Mouse (Mus musculus) heart, embryonic 16.5 days (tissue): ENCODE measurements around the gene Dnal4. TPM values are rescaled to one million over a fixed set of nuclear protein-coding genes. Genes with fewer than 3 reads are reported as not detected.

Experiments used
- ATAC-seq: fragments of 200-750 bp; cut with Nextera tagmentation; replicated peaks from 2 replicates; pipeline ENCODE4 v1.8.0; 2017; ENCODE audit warnings: moderate number of reproducible peaks; ENCODE audit not compliant: insufficient read depth, low FRiP score; ENCODE audit errors: extremely low read depth
- H3K27ac ChIP-seq: fragments of 300-500 bp; sonication (generic); 2 replicates; pipeline ENCODE4 v1.5.1; 2014; ENCODE audit warnings: mild to moderate bottlenecking, low read length, control low read depth, moderate library complexity
- H3K27me3 ChIP-seq: fragments of 300-500 bp; sonication (generic); 2 replicates; pipeline ENCODE4 v1.6.1; 2014; ENCODE audit warnings: low read length, mixed read lengths; ENCODE audit not compliant: control insufficient read depth, insufficient read depth
- H3K36me3 ChIP-seq: fragments of 300-500 bp; sonication (generic); 2 replicates; pipeline ENCODE4 v1.6.1; 2014; ENCODE audit not compliant: control insufficient read depth, insufficient read depth
- H3K4me1 ChIP-seq: fragments of 300-500 bp; sonication (generic); 2 replicates; pipeline ENCODE4 v1.6.1; 2014; ENCODE audit warnings: low read length, mixed read lengths; ENCODE audit not compliant: control insufficient read depth, insufficient read depth
- H3K4me2 ChIP-seq: fragments of 300-500 bp; sonication (generic); 2 replicates; pipeline ENCODE4 v1.6.1; 2014; ENCODE audit warnings: low read depth, mild to moderate bottlenecking, control low read depth, low read length
- H3K4me3 ChIP-seq: fragments of 300-500 bp; sonication (generic); 2 replicates; pipeline ENCODE4 v1.5.1; 2014; ENCODE audit warnings: mild to moderate bottlenecking, control low read depth, low read length
- H3K9ac ChIP-seq: fragments of 300-500 bp; sonication (generic); 2 replicates; pipeline ENCODE4 v1.6.1; 2014; ENCODE audit warnings: low read length, control low read depth
- H3K9me3 ChIP-seq: fragments of 300-500 bp; sonication (generic); replicated peaks from 2 replicates; pipeline ENCODE4 v1.6.1; 2016; ENCODE audit warnings: low read length; ENCODE audit not compliant: control insufficient read depth
- WGBS: fragments of 180-500 bp; shearing (Covaris S2); extraction: QIAGEN DNeasy Blood & Tissue Kit; methylation state at CpG from one replicate; pipeline ENCODE4 v1.1.7; 2014; 5-methylcytosine and 5-hydroxymethylcytosine counted together
- polyA plus RNA-seq: library from polyadenylated mRNA; unstranded; fragments of >200 nt; fragmentation: Nextera tagmentation; extraction: Ambion mirVana; gene quantifications from 2 replicates; pipeline ENCODE4 v1.2.1, GENCODE M21; 2015

The Dnal4 gene
- polyA plus RNA-seq, 1 experiment from 2014 or later = 43.5 TPM

DNA sequence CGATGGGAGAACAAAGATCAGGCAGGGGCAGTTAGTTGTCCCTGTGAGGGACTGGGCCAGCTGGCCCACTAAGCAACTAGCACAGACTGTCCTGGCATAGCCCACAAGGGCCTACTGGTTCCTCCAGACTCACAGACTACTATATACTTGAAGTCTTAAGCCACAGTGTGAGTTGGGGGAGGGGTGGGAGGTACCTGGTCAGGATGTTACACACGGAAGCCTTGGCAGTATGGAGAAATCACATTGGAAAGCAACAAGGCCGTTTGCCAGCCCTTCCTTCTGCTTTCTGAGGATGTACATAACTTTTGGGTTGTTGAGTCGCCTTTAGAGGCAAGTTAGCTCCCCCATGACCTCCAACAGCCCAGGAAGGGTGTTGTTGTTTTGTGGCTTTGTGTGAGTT, 44.0 kb downstream of the Dnal4 start:
- WGBS = 74% methylated on average over 4 of the region's 4 CpGs
- peak overlapping the region; percentile 99 for H3K27ac ChIP-seq

DNA sequence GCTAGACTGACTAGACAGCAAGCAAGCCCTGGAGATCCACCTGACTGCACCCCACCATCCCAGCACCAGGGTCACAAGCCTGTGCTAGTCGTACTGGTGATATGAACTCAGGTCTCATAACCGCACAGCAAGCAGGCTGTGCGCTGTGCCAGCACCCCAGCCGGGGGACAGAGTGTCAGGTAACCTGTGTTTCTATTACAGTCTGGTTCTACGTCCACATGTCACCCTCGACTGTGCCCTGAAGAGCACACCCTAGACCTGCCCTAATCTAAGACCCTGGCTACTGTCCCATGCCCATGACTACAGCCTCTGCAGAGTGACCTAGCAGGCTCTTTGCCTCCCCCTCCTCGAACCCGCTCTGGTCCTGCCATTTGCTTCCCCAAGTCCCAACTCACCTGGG, 44.5 kb downstream of the Dnal4 start:
- 93% methylated on average over 8 of the region's 8 CpGs for WGBS
- no peak overlapping the region for H3K27ac ChIP-seq

More for the DNA sequence above, 44.0 kb downstream of the Dnal4 start:
- no peak for ATAC-seq
- H3K4me3 ChIP-seq = no peak overlapping the region
- H3K4me2 ChIP-seq = no peak overlapping the region
- H3K4me1 ChIP-seq = peaks cover 21% of the 10 kb centered on the region
- H3K9ac ChIP-seq = no peak overlapping the region
- no peaks in the 10 kb centered on the region for H3K27me3 ChIP-seq
- peaks cover 71% of the 10 kb centered on the region for H3K36me3 ChIP-seq
- H3K9me3 ChIP-seq = no peaks in the 10 kb centered on the region

DNA sequence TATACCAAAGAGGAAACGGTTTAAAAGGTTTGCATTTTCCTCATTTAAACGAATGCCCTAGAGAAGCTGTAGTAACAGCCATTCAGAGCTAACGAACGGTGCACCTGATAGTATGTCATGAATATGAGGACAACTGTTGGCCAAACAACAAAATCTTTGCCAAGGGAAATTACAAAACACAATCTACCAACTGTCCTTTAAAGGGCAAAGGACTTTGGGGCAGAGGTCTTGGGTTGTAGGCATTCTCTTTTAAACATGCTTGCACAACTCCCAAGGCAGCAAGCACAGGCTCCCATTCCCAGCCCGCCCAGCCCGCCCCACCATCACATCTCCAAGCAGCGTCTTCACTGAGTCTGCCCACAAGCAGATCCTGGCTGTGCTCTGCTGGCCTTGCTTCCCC, 46.1 kb downstream of the Dnal4 start:
- peaks cover 21% of the 10 kb centered on the region for H3K4me1 ChIP-seq
- H3K9me3 ChIP-seq = no peaks in the 10 kb centered on the region
- no peaks in the 10 kb centered on the region for H3K27me3 ChIP-seq
- H3K27ac ChIP-seq = no peak overlapping the region
- no peak overlapping the region for H3K4me2 ChIP-seq
- no peak overlapping the region for H3K4me3 ChIP-seq
- no peak overlapping the region for H3K9ac ChIP-seq
- 88% methylated on average over 7 of the region's 7 CpGs for WGBS
- ATAC-seq = no peak
- peaks cover 74% of the 10 kb centered on the region for H3K36me3 ChIP-seq

More for the DNA sequence above, 44.5 kb downstream of the Dnal4 start:
- Histone ChIP-seq H3K9ac (no peak overlapping the region), H3K4me1 (peaks cover 21% of the 10 kb centered on the region), H3K36me3 (peaks cover 71% of the 10 kb centered on the region), H3K27me3 (no peaks in the 10 kb centered on the region), H3K4me2 (no peak overlapping the region), H3K4me3 (no peak overlapping the region), H3K9me3 (no peaks in the 10 kb centered on the region)
- ATAC-seq = no peak

GRCm38 (mm10) chr15:79728731-79729388, 48.8 kb downstream of the Dnal4 start:
- Histone ChIP-seq H3K27ac (no peak overlapping the region), H3K4me3 (no peak overlapping the region), H3K27me3 (no peaks in the 10 kb centered on the region), H3K4me1 (peaks cover 2% of the 10 kb centered on the region; the same call in 1 of the 2 replicates), H3K9ac (no peak overlapping the region), H3K9me3 (no peaks in the 10 kb centered on the region), H3K4me2 (no peak overlapping the region), H3K36me3 (peaks cover 80% of the 10 kb centered on the region)
- 72% methylated on average over 10 of the region's 10 CpGs for WGBS
- no peak for ATAC-seq

DNA sequence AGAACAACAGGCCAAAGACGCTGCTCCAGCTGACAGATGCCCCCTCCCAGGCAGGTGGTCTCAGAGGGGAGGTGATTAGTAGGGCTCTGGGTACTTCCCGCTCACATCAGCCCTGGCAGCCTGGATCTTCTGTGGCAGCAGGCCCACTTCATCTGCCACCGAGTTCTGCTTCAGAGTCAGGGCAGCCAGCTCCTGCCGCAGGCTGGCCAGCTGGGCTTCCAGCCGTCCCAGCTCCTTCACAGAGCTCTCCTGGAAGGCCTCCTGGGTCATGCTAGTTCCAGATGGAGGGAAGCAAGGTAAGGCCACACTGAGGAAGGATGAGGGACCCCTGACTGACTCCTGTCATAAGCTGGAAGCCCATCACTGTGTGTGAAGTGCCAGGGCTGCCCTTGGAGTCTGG, 49.3 kb downstream of the Dnal4 start:
- Histone ChIP-seq H3K36me3 (peaks cover 75% of the 10 kb centered on the region), H3K4me3 (no peak overlapping the region), H3K27ac (no peak overlapping the region), H3K9ac (no peak overlapping the region), H3K27me3 (no peaks in the 10 kb centered on the region), H3K9me3 (no peaks in the 10 kb centered on the region), H3K4me1 (no peaks in the 10 kb centered on the region), H3K4me2 (no peak overlapping the region)
- WGBS = 78% methylated on average over 5 of the region's 5 CpGs
- ATAC-seq = no peak

DNA sequence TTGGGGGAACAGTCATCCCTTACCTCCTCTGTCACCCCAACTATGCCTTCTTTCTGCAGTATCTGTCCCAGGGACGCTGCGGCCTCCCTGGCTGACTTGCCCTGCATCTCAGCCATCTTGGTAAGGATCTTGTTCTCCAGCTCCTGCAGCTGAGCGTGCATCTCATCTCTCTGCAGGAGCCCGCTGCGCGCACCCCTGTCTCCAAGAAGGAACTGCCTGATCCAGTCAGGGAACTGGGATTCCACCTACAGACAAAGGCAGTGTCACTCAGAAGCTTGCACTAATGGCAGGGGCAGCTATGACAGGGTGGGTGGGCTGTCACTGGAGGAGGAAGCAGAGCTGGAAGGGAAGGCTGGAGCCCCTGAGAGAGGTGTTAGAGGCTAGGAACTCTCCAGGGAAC, 49.8 kb downstream of the Dnal4 start:
- no peaks in the 10 kb centered on the region for H3K27me3 ChIP-seq
- H3K4me3 ChIP-seq = no peak overlapping the region
- H3K9ac ChIP-seq = no peak overlapping the region
- ATAC-seq = no peak
- H3K9me3 ChIP-seq = no peaks in the 10 kb centered on the region
- H3K27ac ChIP-seq = no peak overlapping the region
- peaks cover 70% of the 10 kb centered on the region for H3K36me3 ChIP-seq
- H3K4me1 ChIP-seq = no peaks in the 10 kb centered on the region
- WGBS = 94% methylated on average over 6 of the region's 6 CpGs
- no peak overlapping the region for H3K4me2 ChIP-seq

GRCm38 (mm10) chr15:79725190-79725789, 52.4 kb downstream of the Dnal4 start:
- Histone ChIP-seq H3K27ac (no peak overlapping the region), H3K36me3 (peaks cover 56% of the 10 kb centered on the region), H3K4me3 (no peak overlapping the region), H3K9ac (no peak overlapping the region), H3K4me1 (no peaks in the 10 kb centered on the region), H3K27me3 (no peaks in the 10 kb centered on the region), H3K9me3 (no peaks in the 10 kb centered on the region), H3K4me2 (no peak overlapping the region)
- no peak for ATAC-seq
- 81% methylated on average over 11 of the region's 11 CpGs for WGBS

DNA sequence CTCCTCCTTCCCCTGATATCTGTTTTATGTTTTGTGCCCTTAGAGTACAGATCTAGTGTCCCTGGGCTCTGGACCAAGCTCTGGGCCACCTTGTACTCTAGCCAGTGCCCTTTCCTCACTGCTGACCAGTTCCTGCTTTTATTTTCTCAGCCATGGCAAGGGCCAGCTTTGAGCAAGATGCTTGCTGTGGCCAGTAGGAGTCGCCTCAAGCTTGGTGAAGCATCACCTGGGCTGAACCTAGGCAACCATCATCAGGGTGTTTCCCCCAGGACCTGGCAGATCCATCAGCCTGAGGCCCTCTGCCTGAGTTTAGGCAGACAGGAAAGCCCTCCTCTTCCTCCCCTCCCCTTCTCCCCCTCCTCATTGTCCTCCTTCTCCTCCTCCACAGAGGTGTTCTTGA, 54.2 kb downstream of the Dnal4 start:
- Histone ChIP-seq H3K9ac (no peak overlapping the region), H3K4me3 (no peak overlapping the region), H3K36me3 (peaks cover 50% of the 10 kb centered on the region), H3K9me3 (no peaks in the 10 kb centered on the region), H3K4me2 (no peak overlapping the region), H3K27me3 (no peaks in the 10 kb centered on the region), H3K27ac (no peak overlapping the region), H3K4me1 (no peaks in the 10 kb centered on the region)
- WGBS = 42% methylated on average over 1 of the region's 1 CpGs
- ATAC-seq = no peak

DNA sequence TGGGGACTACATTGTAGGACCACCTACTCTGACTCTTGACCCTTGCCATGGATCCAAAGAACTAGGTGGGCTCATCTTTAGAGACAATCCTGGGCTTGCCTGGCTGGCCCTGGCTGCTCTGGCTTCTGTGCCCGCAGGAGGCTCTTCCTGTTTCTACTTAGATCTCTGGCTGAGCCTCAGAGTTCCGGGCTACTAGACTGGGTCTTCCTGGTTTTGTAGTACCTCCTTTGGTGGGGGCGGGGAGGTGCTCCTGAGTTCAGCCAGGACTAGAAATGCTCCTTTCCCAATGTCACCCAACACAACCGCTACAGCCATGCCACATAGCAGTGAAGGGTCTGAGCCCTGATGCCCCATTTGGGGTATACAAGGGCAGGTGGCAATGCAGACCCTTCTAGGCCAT, 56.9 kb downstream of the Dnal4 start:
- H3K4me2 ChIP-seq = no peak overlapping the region
- H3K4me3 ChIP-seq = no peak overlapping the region
- H3K9me3 ChIP-seq = no peaks in the 10 kb centered on the region
- H3K27me3 ChIP-seq = no peaks in the 10 kb centered on the region
- no peak overlapping the region for H3K9ac ChIP-seq
- H3K27ac ChIP-seq = no peak overlapping the region
- 78% methylated on average over 4 of the region's 4 CpGs for WGBS
- no peaks in the 10 kb centered on the region for H3K4me1 ChIP-seq
- H3K36me3 ChIP-seq = peaks cover 44% of the 10 kb centered on the region
- no peak for ATAC-seq
